Mouse (Mus musculus): ENCODE data around the gene Jak1. TPM values are rescaled to one million over a fixed set of nuclear protein-coding genes. Genes with fewer than 3 reads are reported as not detected.
A peak's percentile ranks its signal among the peaks of the same experiment; 100 is the strongest.

Gene Jak1
- polyA plus RNA-seq, 1 experiment from 2014 or later, result 81.7 TPM

- peaks cover 2% of the 10 kb centered on the region; the same call in 1 of the 2 replicates for H3K36me3 ChIP-seq (ENCODE audit: control insufficient read depth, insufficient read depth, low read length)
Observed at GRCm38 (mm10) chr4:101137975-101138374, 127.1 kb downstream of the Jak1 start.

GRCm38 (mm10) chr4:101135909-101136308 is 129.2 kb downstream of the Jak1 start:
- no peak overlapping the region for H3K9ac ChIP-seq (ENCODE audit: low read length)
- H3K4me2 ChIP-seq (ENCODE audit: low read depth, low read length), result no peak overlapping the region
- no peaks in the 10 kb centered on the region for H3K27me3 ChIP-seq (ENCODE audit: control insufficient read depth, insufficient read depth, low read depth, low read length)
- no peak overlapping the region for H3K27ac ChIP-seq (ENCODE audit: low read length)
- ATAC-seq (ENCODE audit: low read depth), result no peak
- peaks cover 2% of the 10 kb centered on the region; the same call in 1 of the 2 replicates for H3K36me3 ChIP-seq (ENCODE audit: control insufficient read depth, insufficient read depth, low read length)
- H3K9me3 ChIP-seq (ENCODE audit: control insufficient read depth, low read length), result no peaks in the 10 kb centered on the region
- 91% methylated on average over 14 of the region's 14 CpGs for WGBS
- no peak overlapping the region for H3K4me3 ChIP-seq (ENCODE audit: low read length)
- H3K4me1 ChIP-seq (replicated peaks; ENCODE audit: control insufficient read depth, insufficient read depth, low read length), result no peaks in the 10 kb centered on the region

More at GRCm38 (mm10) chr4:101137975-101138374, 127.1 kb downstream of the Jak1 start:
- no peak overlapping the region for H3K27ac ChIP-seq (ENCODE audit: low read length)
- H3K27me3 ChIP-seq (ENCODE audit: control insufficient read depth, insufficient read depth, low read depth, low read length), result no peaks in the 10 kb centered on the region
- 90% methylated on average over 11 of the region's 11 CpGs for WGBS
- H3K9ac ChIP-seq (ENCODE audit: low read length), result no peak overlapping the region
- no peak for ATAC-seq (ENCODE audit: low read depth)
- H3K9me3 ChIP-seq (ENCODE audit: control insufficient read depth, low read length), result no peaks in the 10 kb centered on the region
- H3K4me2 ChIP-seq (ENCODE audit: low read depth, low read length), result no peak overlapping the region
- H3K4me3 ChIP-seq (ENCODE audit: low read length), result no peak overlapping the region
- no peaks in the 10 kb centered on the region for H3K4me1 ChIP-seq (replicated peaks; ENCODE audit: control insufficient read depth, insufficient read depth, low read length)

- H3K9me3 ChIP-seq (ENCODE audit: control insufficient read depth, low read length), result no peaks in the 10 kb centered on the region
- no peak overlapping the region for H3K9ac ChIP-seq (ENCODE audit: low read length)
- H3K4me3 ChIP-seq (ENCODE audit: low read length), result no peak overlapping the region
- H3K27ac ChIP-seq (ENCODE audit: low read length), result no peak overlapping the region
- no peak overlapping the region for H3K4me2 ChIP-seq (ENCODE audit: low read depth, low read length)
- no peaks in the 10 kb centered on the region for H3K27me3 ChIP-seq (ENCODE audit: control insufficient read depth, insufficient read depth, low read depth, low read length)
- H3K36me3 ChIP-seq (ENCODE audit: control insufficient read depth, insufficient read depth, low read length), result peaks cover 2% of the 10 kb centered on the region; the same call in 1 of the 2 replicates
- no peak for ATAC-seq (ENCODE audit: low read depth)
- H3K4me1 ChIP-seq (replicated peaks; ENCODE audit: control insufficient read depth, insufficient read depth, low read length), result no peaks in the 10 kb centered on the region
- 87% methylated on average over 8 of the region's 8 CpGs for WGBS
Observed at GRCm38 (mm10) chr4:101135013-101135412, 130.1 kb downstream of the Jak1 start.

GRCm38 (mm10) chr4:101121002-101121401 is 144.1 kb downstream of the Jak1 start:
- Histone ChIP-seq H3K27me3 (ENCODE audit: control insufficient read depth, insufficient read depth, low read depth, low read length) (no peaks in the 10 kb centered on the region), H3K36me3 (ENCODE audit: control insufficient read depth, insufficient read depth, low read length) (peaks cover 2% of the 10 kb centered on the region; the same call in 1 of the 2 replicates), H3K4me3 (ENCODE audit: low read length) (no peak overlapping the region), H3K9ac (ENCODE audit: low read length) (no peak overlapping the region), H3K4me1 (replicated peaks; ENCODE audit: control insufficient read depth, insufficient read depth, low read length) (no peaks in the 10 kb centered on the region), H3K27ac (ENCODE audit: low read length) (0 out of 2 replicates have a peak overlapping the region, but pooled peaks have one; percentile 49), H3K4me2 (ENCODE audit: low read depth, low read length) (no peak overlapping the region), H3K9me3 (ENCODE audit: control insufficient read depth, low read length) (no peaks in the 10 kb centered on the region)
- WGBS, result 62% methylated on average over 7 of the region's 7 CpGs
- peak; percentile 60; the same call in 1 of the 2 replicates for ATAC-seq (ENCODE audit: low read depth)

GRCm38 (mm10) chr4:101107122-101107521 is 158.0 kb downstream of the Jak1 start:
- Histone ChIP-seq H3K4me3 (ENCODE audit: low read length) (no peak overlapping the region), H3K27me3 (ENCODE audit: control insufficient read depth, insufficient read depth, low read depth, low read length) (no peaks in the 10 kb centered on the region), H3K4me1 (replicated peaks; ENCODE audit: control insufficient read depth, insufficient read depth, low read length) (no peaks in the 10 kb centered on the region), H3K36me3 (ENCODE audit: control insufficient read depth, insufficient read depth, low read length) (peaks cover 17% of the 10 kb centered on the region), H3K27ac (ENCODE audit: low read length) (no peak overlapping the region), H3K9me3 (ENCODE audit: control insufficient read depth, low read length) (peaks cover 8% of the 10 kb centered on the region), H3K9ac (ENCODE audit: low read length) (no peak overlapping the region), H3K4me2 (ENCODE audit: low read depth, low read length) (no peak overlapping the region)
- no peak for ATAC-seq (ENCODE audit: low read depth)
- 82% methylated on average over 12 of the region's 12 CpGs for whole genome bisulfite sequencing

Other genes starting within 250 kb of the Jak1 start
- gene Gm10577, start 244.6 kb downstream of the Jak1 start, polyA plus RNA-seq (2015; fragmentation: Nextera tagmentation; extraction: Ambion mirVana), result not detected in 2 replicates
- 13.8 and 14.5 TPM in 2 replicates for gene Raver2, start 196.3 kb downstream of the Jak1 start, polyA plus RNA-seq (2015; fragmentation: Nextera tagmentation; extraction: Ambion mirVana)
- 21.1 and 21.3 TPM in 2 replicates for gene Ak4, start 154.0 kb upstream of the Jak1 start, polyA plus RNA-seq (2015; fragmentation: Nextera tagmentation; extraction: Ambion mirVana)
- gene Dnajc6, start 231.4 kb upstream of the Jak1 start, polyA plus RNA-seq (2015; fragmentation: Nextera tagmentation; extraction: Ambion mirVana), result 0.78 and 1.1 TPM in 2 replicates

Data from lung, embryonic 16.5 days (tissue).